Mouse (Mus musculus) heart, adult 2 months (tissue): ENCODE measurements around the gene Mapk10. TPM values are rescaled to one million over a fixed set of nuclear protein-coding genes. Genes with fewer than 3 reads are reported as not detected.

Source experiments
- DNase-seq, 2 experiments: peaks; one replicate each; pipeline ENCODE4 v3.0.0; 2021
- H3K27ac ChIP-seq: fragments of 200-600 bp; 2 replicates; pipeline ENCODE4 v1.8.1; 2022
- H3K27me3 ChIP-seq: fragments of 200-500 bp; 2 replicates; pipeline ENCODE4 v1.6.1; 2012; ENCODE audit warnings: mild to moderate bottlenecking, low read length, inconsistent platforms, mixed read lengths; ENCODE audit not compliant: control insufficient read depth, insufficient read depth
- H3K36me3 ChIP-seq: fragments of 200-500 bp; 2 replicates; pipeline ENCODE4 v1.6.1; 2012; ENCODE audit warnings: low read length, inconsistent platforms; ENCODE audit not compliant: control insufficient read depth, insufficient read depth
- H3K4me1 ChIP-seq: fragments of 200-500 bp; 2 replicates; pipeline ENCODE4 v1.6.1; 2011; ENCODE audit warnings: low read length; ENCODE audit not compliant: control insufficient read depth, insufficient read depth
- H3K4me3 ChIP-seq: fragments of 200-600 bp; 2 replicates; pipeline ENCODE4 v1.8.1; 2022
- H3K79me2 ChIP-seq: fragments of 200-500 bp; replicated peaks from 2 replicates; pipeline ENCODE4 v1.6.1; 2012; ENCODE audit warnings: mild to moderate bottlenecking, inconsistent platforms, low read length, moderate library complexity, mixed read lengths; ENCODE audit not compliant: control insufficient read depth, insufficient read depth
- H3K9ac ChIP-seq: fragments of 200-500 bp; 2 replicates; pipeline ENCODE4 v1.6.1; 2012; ENCODE audit warnings: low read depth, mild to moderate bottlenecking, control low read depth, inconsistent platforms, low read length, mixed read lengths
- CTCF ChIP-seq: fragments of 200-600 bp; IDR thresholded peaks from 2 replicates; pipeline ENCODE4 v1.8.1; 2022; ENCODE audit warnings: antibody characterized with exemption, mild to moderate bottlenecking, moderate library complexity
- EP300 ChIP-seq: fragments of 200-500 bp; IDR thresholded peaks from 2 replicates; pipeline ENCODE4 v1.6.1; 2011; ENCODE audit warnings: low read depth, low read length, control low read depth; ENCODE audit not compliant: insufficient read depth
- POLR2A ChIP-seq: fragments of 200-500 bp; IDR thresholded peaks from 2 replicates; pipeline ENCODE4 v1.6.1; 2011; ENCODE audit warnings: mild to moderate bottlenecking, low read depth, low read length, control low read depth; ENCODE audit not compliant: insufficient read depth
- WGBS: fragments of 180-500 bp; shearing (Covaris S2); methylation state at CpG from one replicate; pipeline ENCODE4 v1.1.7; 2018; 5-methylcytosine and 5-hydroxymethylcytosine counted together
- intact Hi-C: fragments of 180-260 bp; cut with DNase I; formaldehyde crosslinking; loops from one replicate; pipeline ENCODE4 v1.15.1; 2025
- polyA plus RNA-seq: library from polyadenylated mRNA; depleted of rRNA; stranded (reverse); fragments of >200 nt; gene quantifications from 2 replicates; pipeline ENCODE4 v1.2.3, GENCODE M21; 2012
- total RNA-seq, 2 experiments: library from RNA; stranded (reverse); gene quantifications; 2 replicates each; pipeline ENCODE4 v1.2.3; 2021

The Mapk10 gene
- total and polyA plus RNA-seq, 3 experiments = 5.8 to 32.0 (median 25.7) TPM

DNA sequence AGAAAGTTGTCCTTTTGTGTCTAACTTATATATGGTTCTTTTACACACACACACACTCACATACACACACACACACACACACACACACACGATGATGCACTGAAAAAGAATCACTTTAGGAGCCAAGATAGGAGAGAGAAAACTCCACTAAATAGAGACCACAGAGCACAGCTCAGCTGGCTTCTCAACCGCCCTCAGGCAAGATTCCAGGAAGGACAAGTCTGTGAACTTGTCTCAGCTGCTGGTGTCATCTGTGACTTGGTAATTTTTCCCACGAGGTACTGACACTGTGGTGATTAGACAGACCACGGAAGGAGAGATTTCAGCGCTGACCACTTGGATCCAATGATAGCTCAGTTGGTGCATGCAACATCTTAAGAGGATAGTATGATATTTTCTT is 310.0 kb downstream of the Mapk10 start:
- Histone ChIP-seq H3K9ac (no peak overlapping the region), H3K36me3 (no peaks in the 10 kb centered on the region), H3K79me2 (no peaks in the 10 kb centered on the region), H3K4me3 (no peak overlapping the region), H3K27me3 (no peaks in the 10 kb centered on the region), H3K4me1 (no peaks in the 10 kb centered on the region), H3K27ac (no peak overlapping the region)
- intact Hi-C loops = no loop called here
- 54% methylated on average over 5 of the region's 5 CpGs for WGBS
- no peak for TF ChIP-seq POLR2A
- no peak for DNase-seq

GRCm38 (mm10) chr5:102899680-102900215 is 311.4 kb downstream of the Mapk10 start:
- TF ChIP-seq POLR2A (no peak), EP300 (no peak), CTCF (no peak)
- H3K27me3 ChIP-seq = no peaks in the 10 kb centered on the region
- H3K27ac ChIP-seq = no peak overlapping the region
- no peaks in the 10 kb centered on the region for H3K4me1 ChIP-seq
- H3K9ac ChIP-seq = no peak overlapping the region
- H3K4me3 ChIP-seq = no peak overlapping the region
- no peak for DNase-seq
- 71% methylated on average over 6 of the region's 6 CpGs for WGBS
- H3K36me3 ChIP-seq = no peaks in the 10 kb centered on the region
- no peaks in the 10 kb centered on the region for H3K79me2 ChIP-seq
- intact Hi-C loops = no loop called here

DNA sequence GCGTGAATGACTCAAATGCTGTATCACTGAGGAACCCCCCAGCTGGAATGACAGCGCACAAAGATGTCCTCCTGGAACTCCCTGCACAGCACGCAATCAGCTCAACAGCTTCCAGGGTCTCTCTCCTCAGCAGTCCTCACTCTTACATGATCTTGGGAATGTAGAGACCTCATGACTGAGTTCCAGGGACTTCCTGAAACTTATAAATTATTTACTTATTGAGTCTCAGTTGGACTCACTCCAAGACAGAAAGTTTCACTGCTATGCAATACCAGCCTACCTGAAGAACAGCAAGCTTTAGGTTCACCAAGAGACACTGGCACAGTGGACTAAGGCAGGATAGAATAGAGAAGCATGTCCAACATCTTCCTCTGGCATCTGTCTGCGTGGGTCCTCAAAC is 312.8 kb downstream of the Mapk10 start:
- Histone ChIP-seq H3K4me1 (no peaks in the 10 kb centered on the region), H3K36me3 (no peaks in the 10 kb centered on the region), H3K79me2 (no peaks in the 10 kb centered on the region), H3K27ac (no peak overlapping the region), H3K4me3 (no peak overlapping the region), H3K9ac (no peak overlapping the region), H3K27me3 (no peaks in the 10 kb centered on the region)
- intact Hi-C loops = no loop called here
- TF ChIP-seq CTCF = no peak
- no peak for TF ChIP-seq POLR2A
- TF ChIP-seq EP300 = no peak
- DNase-seq = no peak
- WGBS = 93% methylated on average over 4 of the region's 4 CpGs

GRCm38 (mm10) chr5:102892226-102892625 is 318.9 kb downstream of the Mapk10 start:
- TF ChIP-seq POLR2A (no peak), EP300 (no peak), CTCF (no peak)
- 83% methylated on average over 11 of the region's 11 CpGs for WGBS
- H3K27me3 ChIP-seq = no peaks in the 10 kb centered on the region

DNA sequence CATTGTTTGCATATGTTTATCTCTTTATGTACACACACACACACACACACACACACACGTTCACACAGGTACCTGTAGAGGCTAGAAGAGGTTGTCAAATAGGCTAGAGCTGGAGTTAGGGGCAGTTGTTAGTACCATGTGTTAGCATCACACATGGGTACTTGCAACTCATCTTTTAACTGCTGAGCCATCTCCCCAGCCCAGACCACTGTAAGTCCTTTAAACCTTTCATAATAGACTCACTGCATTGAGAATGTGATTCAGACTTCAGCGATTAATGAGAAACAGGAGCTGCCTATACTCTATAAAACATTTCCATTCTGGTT is 322.0 kb downstream of the Mapk10 start:
- no peak for TF ChIP-seq CTCF
- TF ChIP-seq EP300 = no peak
- TF ChIP-seq POLR2A = no peak
- Histone ChIP-seq H3K27ac (no peak overlapping the region), H3K79me2 (no peaks in the 10 kb centered on the region), H3K36me3 (no peaks in the 10 kb centered on the region), H3K4me1 (no peaks in the 10 kb centered on the region), H3K4me3 (no peak overlapping the region), H3K27me3 (no peaks in the 10 kb centered on the region), H3K9ac (no peak overlapping the region)
- no peak for DNase-seq
- WGBS = 89% methylated on average over 2 of the region's 2 CpGs
- intact Hi-C loops = no loop called here

More at GRCm38 (mm10) chr5:102892226-102892625, 318.9 kb downstream of the Mapk10 start:
- Histone ChIP-seq H3K36me3 (no peaks in the 10 kb centered on the region), H3K4me3 (no peak overlapping the region), H3K9ac (no peak overlapping the region), H3K27ac (no peak overlapping the region), H3K4me1 (no peaks in the 10 kb centered on the region), H3K79me2 (no peaks in the 10 kb centered on the region)
- intact Hi-C loops = no loop called here
- no peak for DNase-seq

DNA sequence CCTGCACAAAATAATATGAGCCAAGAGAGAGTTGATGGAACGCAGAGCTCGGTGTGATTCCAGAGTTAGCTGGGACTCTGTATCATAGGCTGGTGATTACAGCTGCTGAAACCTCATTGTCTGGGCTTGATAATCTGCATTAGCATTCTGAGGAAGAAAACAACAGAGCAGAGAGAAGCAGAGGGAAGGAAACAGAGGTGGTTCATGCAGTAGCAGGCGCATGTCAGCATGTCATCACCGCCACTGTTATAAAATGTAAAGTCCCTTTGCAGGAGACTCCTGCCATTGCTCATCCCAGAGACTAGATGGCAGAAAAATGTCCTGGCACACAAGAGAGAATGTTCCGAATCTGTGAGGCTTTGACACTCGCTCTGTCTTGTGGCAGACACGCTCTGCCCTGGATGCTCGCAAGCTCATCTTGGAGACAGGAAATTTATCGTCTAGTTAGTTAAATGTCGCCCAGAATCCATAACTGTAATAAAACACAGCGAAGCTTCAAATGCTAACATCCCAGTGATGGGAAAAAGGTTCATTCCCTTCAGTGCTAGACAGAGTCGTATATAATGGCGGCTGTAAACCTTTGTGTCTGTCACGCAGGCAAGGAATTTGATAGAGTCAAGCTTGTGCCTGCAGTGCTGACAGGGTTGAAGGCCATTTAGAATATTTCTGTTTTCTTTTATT is 322.5 kb downstream of the Mapk10 start:
- Histone ChIP-seq H3K36me3 (no peaks in the 10 kb centered on the region), H3K9ac (no peak overlapping the region), H3K27me3 (no peaks in the 10 kb centered on the region), H3K79me2 (no peaks in the 10 kb centered on the region), H3K4me3 (no peak overlapping the region), H3K4me1 (no peaks in the 10 kb centered on the region), H3K27ac (no peak overlapping the region)
- 87% methylated on average over 14 of the region's 14 CpGs for WGBS
- intact Hi-C loops = no loop called here
- DNase-seq = no peak
- TF ChIP-seq EP300 (no peak), CTCF (no peak)
